Mouse (Mus musculus) G1E (cell line): ENCODE measurements around the gene Arfgef3.

Experiments used
- CTCF ChIP-seq: IDR thresholded peaks from 2 replicates; pipeline ENCODE4 v1.5.1; 2012; ENCODE audit warnings: low read depth, low read length, inconsistent platforms, mixed read lengths
- GATA1 ChIP-seq: IDR thresholded peaks from 2 replicates; pipeline ENCODE4 v1.6.1; 2012; ENCODE audit warnings: borderline replicate concordance, low read length, inconsistent platforms, mixed read lengths

DNA sequence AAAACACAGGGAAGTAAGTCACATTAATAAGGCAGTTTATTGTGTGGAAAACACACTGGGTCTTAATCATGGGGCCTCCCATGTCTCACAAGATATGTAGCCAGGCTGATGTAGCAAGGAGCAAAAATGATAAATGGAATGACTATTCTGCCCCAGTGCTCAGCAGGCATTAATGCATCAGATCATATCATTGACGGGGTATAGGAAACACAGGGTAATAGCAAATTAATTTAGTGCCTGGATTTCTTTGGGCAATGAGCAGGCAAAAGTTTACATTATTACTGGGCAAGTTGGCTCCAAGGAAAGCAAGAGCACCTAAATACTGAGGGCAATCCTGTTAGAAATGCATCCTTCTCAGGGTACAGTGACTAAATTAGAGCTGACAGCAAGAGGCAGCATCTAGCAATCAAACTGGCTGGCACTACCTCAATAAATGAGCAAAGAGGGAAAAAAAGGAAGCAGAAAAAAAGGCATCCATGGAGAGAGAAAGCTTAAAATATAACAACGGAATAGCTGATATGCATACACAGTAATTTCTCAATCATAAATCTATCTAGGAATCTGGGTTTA is 62.3 kb downstream of the Arfgef3 start:
- TF ChIP-seq CTCF, result no peak
- TF ChIP-seq GATA1, result no peak
